Mouse (Mus musculus): ENCODE data around the gene Rps27a. TPM values are rescaled to one million over a fixed set of nuclear protein-coding genes. Genes with fewer than 3 reads are reported as not detected.
A peak's percentile ranks its signal among the peaks of the same experiment; 100 is the strongest.

Rps27a gene
- 1,077 and 1,102 TPM in 2 replicates for polyA plus RNA-seq (2016; fragmentation: Nextera tagmentation; extraction: Ambion mirVana)

GRCm38 (mm10) chr11:29547752-29548503, at the start of gene Rps27a, which contains the start of gene Clhc1:
TSS of gene Rps27a (minus strand) at chr11:29548109.
TSS of gene Clhc1 (plus strand) at chr11:29547950.
- Histone ChIP-seq H3K4me3 (peak within 1 kb of the TSS; percentile 80), H3K9me3 (no peaks in the 10 kb centered on the region), H3K27ac (peak within 1 kb of the TSS; percentile 96), H3K27me3 (ENCODE audit: poor library complexity, severe bottlenecking) (no peaks in the 10 kb centered on the region), H3K36me3 (replicated peaks) (peaks cover 40% of the 10 kb centered on the region), H3K4me1 (peaks cover 16% of the 10 kb centered on the region)
- peak; percentile 88 for DNase-seq (ENCODE audit: extremely low spot score, low spot score)
- under 1% methylated on average over 46 of the region's 46 CpGs for WGBS

- Histone ChIP-seq H3K27me3 (ENCODE audit: poor library complexity, severe bottlenecking) (no peaks in the 10 kb centered on the region), H3K4me3 (no peak overlapping the region), H3K36me3 (replicated peaks) (no peaks in the 10 kb centered on the region), H3K9me3 (no peaks in the 10 kb centered on the region), H3K27ac (no peak overlapping the region), H3K4me1 (no peaks in the 10 kb centered on the region)
- no peak for DNase-seq (ENCODE audit: extremely low spot score, low spot score)
Measured at GRCm38 (mm10) chr11:29597159-29597558, 49.2 kb upstream of the Rps27a start.

DNA sequence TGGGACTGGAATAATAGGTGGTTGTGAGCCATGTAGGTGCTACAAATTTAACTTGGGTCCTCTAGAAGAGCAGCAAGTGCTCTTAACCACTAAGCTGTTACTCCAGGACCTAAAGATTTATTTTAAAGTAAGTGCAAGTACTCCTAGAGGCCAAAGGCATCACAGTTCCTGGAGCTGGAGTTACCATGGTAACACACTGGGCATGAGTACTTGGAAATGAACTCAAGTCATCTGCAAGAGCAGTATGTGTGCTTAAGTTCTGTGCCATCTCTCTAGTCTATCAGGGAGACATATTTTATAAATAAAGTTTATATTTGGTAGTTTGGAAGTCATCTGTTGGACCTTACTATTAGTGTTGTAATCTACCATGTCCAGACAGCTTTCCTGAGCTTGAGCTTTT, 47.3 kb upstream of the Rps27a start:
- Histone ChIP-seq H3K27ac (no peak overlapping the region), H3K27me3 (ENCODE audit: poor library complexity, severe bottlenecking) (no peaks in the 10 kb centered on the region), H3K36me3 (replicated peaks) (no peaks in the 10 kb centered on the region), H3K4me1 (no peaks in the 10 kb centered on the region), H3K4me3 (no peak overlapping the region), H3K9me3 (no peaks in the 10 kb centered on the region)
- no peak for DNase-seq (ENCODE audit: extremely low spot score, low spot score)

DNA sequence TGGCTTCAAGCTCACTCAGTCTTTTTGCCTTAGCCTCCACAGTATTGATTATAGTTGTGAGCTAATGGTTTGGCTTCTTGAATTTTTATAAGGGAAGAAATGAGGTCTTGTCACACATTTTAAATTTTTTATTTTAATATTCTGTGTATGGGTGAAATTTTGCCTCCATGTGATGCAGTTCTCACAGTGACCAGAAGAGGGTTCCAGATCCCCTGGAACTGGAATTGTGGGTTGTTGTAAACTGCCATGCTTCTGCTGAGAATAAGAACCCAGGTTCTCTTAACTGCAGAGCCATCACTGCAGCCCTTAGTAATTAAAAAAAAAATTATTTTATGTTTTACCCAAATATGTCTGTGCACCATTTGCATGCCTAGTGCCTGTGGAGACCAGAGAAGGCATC, 31.7 kb upstream of the Rps27a start:
- H3K27me3 ChIP-seq (ENCODE audit: poor library complexity, severe bottlenecking): no peaks in the 10 kb centered on the region
- no peak for DNase-seq (ENCODE audit: extremely low spot score, low spot score)

GRCm38 (mm10) chr11:29572656-29573055, 24.7 kb upstream of the Rps27a start:
- DNase-seq (ENCODE audit: extremely low spot score, low spot score): no peak
- Histone ChIP-seq H3K4me3 (no peak overlapping the region), H3K36me3 (replicated peaks) (no peaks in the 10 kb centered on the region), H3K4me1 (no peaks in the 10 kb centered on the region), H3K27ac (no peak overlapping the region), H3K27me3 (ENCODE audit: poor library complexity, severe bottlenecking) (no peaks in the 10 kb centered on the region), H3K9me3 (no peaks in the 10 kb centered on the region)
- 85% methylated on average over 2 of the region's 2 CpGs for WGBS

More for the DNA sequence above, 31.7 kb upstream of the Rps27a start:
- Histone ChIP-seq H3K9me3 (no peaks in the 10 kb centered on the region), H3K4me3 (no peak overlapping the region), H3K36me3 (replicated peaks) (no peaks in the 10 kb centered on the region), H3K27ac (no peak overlapping the region), H3K4me1 (no peaks in the 10 kb centered on the region)

DNA sequence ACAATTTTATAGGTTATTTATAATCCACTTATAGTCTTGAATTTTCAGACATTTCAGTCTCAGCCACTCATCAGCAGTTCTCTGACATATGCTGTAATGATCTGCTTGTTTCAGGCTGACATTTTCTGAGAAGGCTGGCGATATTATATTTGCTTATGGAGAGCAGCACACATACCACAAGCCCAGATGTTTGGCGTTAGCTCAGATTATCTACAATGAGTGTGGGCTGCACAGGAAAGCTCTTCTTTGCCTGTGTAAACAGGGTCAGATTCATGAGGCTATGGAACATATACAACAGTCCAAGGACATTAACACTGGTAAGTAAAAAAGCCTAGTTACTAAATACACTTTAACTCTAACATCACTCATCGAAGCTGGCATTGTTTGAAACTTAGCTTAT, 23.6 kb upstream of the Rps27a start:
- no peak for DNase-seq (ENCODE audit: extremely low spot score, low spot score)
- WGBS: 78% methylated on average over 3 of the region's 3 CpGs
- no peaks in the 10 kb centered on the region for H3K9me3 ChIP-seq

DNA sequence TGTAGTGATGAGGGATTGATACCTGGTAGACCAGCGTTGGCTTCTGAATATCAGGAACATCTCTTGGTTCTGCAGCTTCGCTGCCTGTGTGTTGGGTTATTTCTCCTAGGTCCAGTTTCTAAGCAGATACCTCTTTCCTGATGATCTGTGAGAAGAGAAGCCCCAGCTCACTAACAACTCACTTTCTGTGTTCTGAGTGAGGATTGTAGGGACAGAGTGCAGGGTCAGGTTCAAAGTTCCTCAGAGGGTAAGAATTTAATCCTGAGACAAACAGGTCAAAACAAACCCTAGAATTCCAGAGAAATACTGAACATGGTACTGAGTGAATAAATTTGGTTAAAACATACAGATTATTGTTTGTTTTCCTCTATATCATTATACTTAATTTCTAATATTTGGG, 15.5 kb upstream of the Rps27a start:
- H3K4me1 ChIP-seq: no peaks in the 10 kb centered on the region
- H3K27me3 ChIP-seq (ENCODE audit: poor library complexity, severe bottlenecking): no peaks in the 10 kb centered on the region
- no peak for DNase-seq (ENCODE audit: extremely low spot score, low spot score)
- 88% methylated on average over 2 of the region's 2 CpGs for WGBS
- H3K27ac ChIP-seq: no peak overlapping the region
- H3K36me3 ChIP-seq (replicated peaks): no peaks in the 10 kb centered on the region
- H3K4me3 ChIP-seq: no peak overlapping the region
- no peaks in the 10 kb centered on the region for H3K9me3 ChIP-seq

More for the DNA sequence above, 23.6 kb upstream of the Rps27a start:
- no peak overlapping the region for H3K4me3 ChIP-seq
- no peak overlapping the region for H3K27ac ChIP-seq
- H3K36me3 ChIP-seq (replicated peaks): no peaks in the 10 kb centered on the region
- H3K4me1 ChIP-seq: no peaks in the 10 kb centered on the region
- H3K27me3 ChIP-seq (ENCODE audit: poor library complexity, severe bottlenecking): no peaks in the 10 kb centered on the region

DNA sequence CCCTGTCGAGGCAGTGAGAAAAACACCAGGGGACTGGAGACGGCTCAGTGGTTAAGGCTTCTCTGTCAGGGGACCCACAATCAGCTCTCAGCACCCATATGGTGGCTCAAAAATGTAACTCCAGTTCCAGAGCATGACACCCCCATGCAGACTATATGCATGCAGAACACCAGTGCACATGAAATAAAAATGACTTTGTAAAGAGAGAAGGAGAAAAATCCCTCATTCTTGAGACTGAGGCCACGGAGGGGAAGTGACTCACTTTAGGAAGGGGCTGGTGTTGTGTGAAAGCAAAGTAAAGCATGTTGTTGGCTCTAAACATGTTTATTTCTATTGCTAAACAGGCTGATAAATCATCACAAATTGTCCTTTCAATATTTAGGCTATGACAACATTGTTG, 13.1 kb upstream of the Rps27a start:
- DNase-seq (ENCODE audit: extremely low spot score, low spot score): no peak
- Histone ChIP-seq H3K4me3 (no peak overlapping the region), H3K9me3 (no peaks in the 10 kb centered on the region), H3K36me3 (replicated peaks) (no peaks in the 10 kb centered on the region), H3K27ac (no peak overlapping the region), H3K4me1 (no peaks in the 10 kb centered on the region), H3K27me3 (ENCODE audit: poor library complexity, severe bottlenecking) (no peaks in the 10 kb centered on the region)
- whole genome bisulfite sequencing: 95% methylated on average over 3 of the region's 3 CpGs

DNA sequence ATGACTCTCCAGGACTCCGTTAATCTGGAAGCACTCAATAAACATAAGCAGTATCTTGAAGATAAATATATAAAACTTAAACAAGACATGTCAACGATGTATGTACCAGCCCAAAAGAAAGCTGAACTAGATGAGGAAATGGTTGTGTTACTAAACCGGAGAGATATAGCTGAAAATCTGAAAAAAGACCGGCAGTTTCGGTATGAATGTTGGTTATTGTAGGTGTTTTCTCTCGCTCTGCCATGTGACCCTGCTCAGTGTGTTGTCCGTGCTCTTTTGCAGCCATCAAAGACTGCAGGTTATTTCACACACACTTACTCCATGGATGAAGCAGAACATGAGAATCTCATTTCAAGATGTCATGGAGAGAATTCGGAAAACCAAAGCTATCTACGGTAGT, 12.5 kb upstream of the Rps27a start:
- no peaks in the 10 kb centered on the region for H3K9me3 ChIP-seq
- H3K27me3 ChIP-seq (ENCODE audit: poor library complexity, severe bottlenecking): no peaks in the 10 kb centered on the region
- no peak for DNase-seq (ENCODE audit: extremely low spot score, low spot score)
- no peaks in the 10 kb centered on the region for H3K4me1 ChIP-seq
- H3K27ac ChIP-seq: no peak overlapping the region
- WGBS: 91% methylated on average over 9 of the region's 9 CpGs
- no peak overlapping the region for H3K4me3 ChIP-seq
- H3K36me3 ChIP-seq (replicated peaks): no peaks in the 10 kb centered on the region

- H3K4me3 ChIP-seq: no peak overlapping the region
- H3K36me3 ChIP-seq (replicated peaks): peaks cover 25% of the 10 kb centered on the region
- H3K27me3 ChIP-seq (ENCODE audit: poor library complexity, severe bottlenecking): no peaks in the 10 kb centered on the region
- H3K27ac ChIP-seq: no peak overlapping the region
- no peaks in the 10 kb centered on the region for H3K9me3 ChIP-seq
- H3K4me1 ChIP-seq: peaks cover 16% of the 10 kb centered on the region
- WGBS: 100% methylated on average over 1 of the region's 1 CpGs
- DNase-seq (ENCODE audit: extremely low spot score, low spot score): no peak
Measured at GRCm38 (mm10) chr11:29549425-29549778, 1.5 kb upstream of the Rps27a start.

DNA sequence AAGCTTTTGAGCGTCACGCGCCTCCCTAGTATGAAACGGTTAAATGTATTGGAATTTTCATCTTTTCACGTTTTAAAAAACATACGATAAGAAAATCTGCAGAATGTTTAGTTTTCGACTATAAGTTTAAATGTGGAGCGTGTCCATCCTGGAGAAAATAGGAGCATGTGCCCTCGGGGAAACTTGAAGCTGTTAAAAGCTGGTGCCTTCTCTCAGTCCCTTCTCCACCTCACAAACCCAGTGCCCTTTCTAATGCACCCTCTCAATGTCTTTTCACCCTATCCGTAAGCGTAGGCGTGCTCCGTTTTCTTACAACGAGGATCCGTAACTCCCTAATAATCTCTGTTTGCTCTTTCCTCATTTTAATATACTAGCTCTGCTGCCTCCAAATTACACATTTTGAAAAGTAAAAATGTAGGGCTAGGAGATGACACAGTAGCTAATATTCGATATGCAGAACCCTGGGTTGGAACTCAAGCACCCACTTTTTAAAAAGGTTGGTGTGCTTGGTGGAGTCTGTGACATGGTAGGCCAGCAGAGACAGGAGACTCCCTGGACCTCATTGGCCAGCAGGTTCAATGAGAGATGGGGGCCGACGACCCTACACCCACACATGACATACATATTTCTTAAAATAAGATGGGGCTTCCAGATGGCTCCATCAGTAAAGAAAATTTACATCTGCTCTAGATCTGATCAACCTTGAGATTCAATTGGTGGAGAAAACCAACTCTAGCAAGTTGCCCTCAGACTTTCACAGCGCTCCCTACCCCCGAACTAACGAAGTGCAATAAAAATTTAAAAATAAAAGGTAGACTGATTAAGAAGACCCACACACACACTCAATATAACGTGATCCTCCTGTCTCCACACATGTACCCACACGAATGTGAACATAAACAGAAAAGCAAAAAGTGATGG, 855 bp upstream of the Rps27a start:
- Histone ChIP-seq H3K27me3 (ENCODE audit: poor library complexity, severe bottlenecking) (no peaks in the 10 kb centered on the region), H3K27ac (peak overlapping the region; percentile 96), H3K4me3 (peak overlapping the region; percentile 80), H3K4me1 (peaks cover 16% of the 10 kb centered on the region), H3K9me3 (no peaks in the 10 kb centered on the region), H3K36me3 (replicated peaks) (peaks cover 31% of the 10 kb centered on the region)
- DNase-seq (ENCODE audit: extremely low spot score, low spot score): no peak
- WGBS: 29% methylated on average over 23 of the region's 23 CpGs

DNA sequence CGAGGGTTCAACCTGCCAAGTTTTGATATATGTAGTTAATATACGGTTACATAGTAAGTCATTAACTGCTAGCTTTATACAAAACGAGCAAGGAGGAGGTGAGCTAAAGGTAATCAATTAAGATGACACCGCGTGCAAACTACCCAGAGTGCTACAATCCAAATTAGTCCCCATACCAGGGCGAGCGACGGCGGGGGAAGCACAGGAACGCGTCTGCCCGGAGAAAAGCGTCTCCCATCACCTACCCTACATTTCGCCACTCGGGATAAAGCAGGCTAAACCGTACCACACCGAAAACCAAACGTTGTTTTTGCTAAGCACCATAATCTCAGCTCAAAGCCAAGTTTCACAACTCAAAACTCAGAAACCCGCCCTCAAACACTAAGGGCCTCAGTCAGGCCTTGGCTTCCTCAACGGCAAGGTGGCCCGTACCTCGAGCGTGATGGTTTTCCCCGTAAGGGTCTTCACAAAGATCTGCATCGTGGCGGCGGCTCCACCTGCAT, 609 bp downstream of the Rps27a start:
- WGBS: under 1% methylated on average over 27 of the region's 27 CpGs
- no peak for DNase-seq (ENCODE audit: extremely low spot score, low spot score)
- peak overlapping the region; percentile 96 for H3K27ac ChIP-seq

DNA sequence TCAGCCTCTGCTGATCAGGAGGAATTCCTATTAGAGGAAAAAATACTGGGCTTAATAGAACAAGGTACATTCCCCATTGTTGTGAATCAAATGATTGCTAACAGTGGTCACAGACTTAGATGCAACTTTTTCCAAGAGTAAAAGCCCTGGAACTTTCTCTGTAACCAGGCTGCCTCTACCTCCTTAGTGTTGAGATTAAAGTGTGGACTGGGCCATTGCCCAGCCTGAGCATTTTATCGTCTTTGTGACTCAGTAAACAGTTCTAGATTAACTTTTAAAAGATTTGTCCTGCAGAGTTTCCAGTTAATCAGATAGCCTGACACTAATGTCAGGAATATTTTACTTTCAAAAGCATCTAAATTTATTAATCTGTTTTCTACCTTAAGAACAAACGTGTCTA, 1.1 kb downstream of the Rps27a start:
- Histone ChIP-seq H3K27me3 (ENCODE audit: poor library complexity, severe bottlenecking) (no peaks in the 10 kb centered on the region), H3K4me3 (peak overlapping the region; percentile 80), H3K27ac (peak overlapping the region; percentile 96), H3K9me3 (no peaks in the 10 kb centered on the region), H3K36me3 (replicated peaks) (peaks cover 50% of the 10 kb centered on the region), H3K4me1 (peaks cover 16% of the 10 kb centered on the region)
- no peak for DNase-seq (ENCODE audit: extremely low spot score, low spot score)
- WGBS: 24% methylated on average over 2 of the region's 2 CpGs

More for the DNA sequence above, 609 bp downstream of the Rps27a start:
- no peaks in the 10 kb centered on the region for H3K27me3 ChIP-seq (ENCODE audit: poor library complexity, severe bottlenecking)
- no peaks in the 10 kb centered on the region for H3K9me3 ChIP-seq
- H3K4me1 ChIP-seq: peaks cover 16% of the 10 kb centered on the region
- peaks cover 45% of the 10 kb centered on the region for H3K36me3 ChIP-seq (replicated peaks)
- peak overlapping the region; percentile 80 for H3K4me3 ChIP-seq
